Mouse (Mus musculus) erythroid progenitor cell, adult 5-6 weeks (primary cell): ENCODE measurements around the gene Hspb6. TPM values are rescaled to one million over a fixed set of nuclear protein-coding genes. Genes with fewer than 3 reads are reported as not detected.

Experiments
- ATAC-seq: replicated peaks from 2 replicates; pipeline ENCODE4 v1.8.0; 2016; ENCODE audit warnings: moderate number of reproducible peaks, mild to moderate bottlenecking, moderate TSS enrichment, inconsistent platforms; ENCODE audit not compliant: poor library complexity, low FRiP score, severe bottlenecking
- total RNA-seq, 2 experiments: library from RNA; stranded (forward) in 1 of 2; stranded (reverse) in 1 of 2; fragments of 150-400 nt in 1 of 2; fragments of 186-747, 209-891 nt in 1 of 2; gene quantifications; 2 replicates each; pipeline versions ENCODE4 v1.2.3 to v1.2.4; 2015 to 2017; ENCODE audit warnings: low replicate concordance in 2 of 2

The Hspb6 gene
- total RNA-seq (2015; ENCODE audit: low replicate concordance) (62.7 and 79.2 TPM in 2 replicates), total RNA-seq (2017; ENCODE audit: low replicate concordance) (19.0 and 21.8 TPM in 2 replicates)

- ATAC-seq, result peak; percentile 87
These were observed at the start of gene Hspb6, which contains the start of gene Proser3 for GRCm38 (mm10) chr7:30552102-30553020. Gene Hspb6, plus strand, starts transcription at chr7:30552178. Gene Proser3, minus strand, starts transcription at chr7:30552299.

GRCm38 (mm10) chr7:30508061-30508460 is 43.9 kb upstream of the Hspb6 start:
- ATAC-seq, result no peak

- ATAC-seq, result no peak
These were observed 36.8 kb upstream of the Hspb6 start for GRCm38 (mm10) chr7:30515003-30515760.

GRCm38 (mm10) chr7:30518325-30518724 is 33.7 kb upstream of the Hspb6 start:
- no peak for ATAC-seq

- ATAC-seq, result no peak
These were observed 31.6 kb upstream of the Hspb6 start for GRCm38 (mm10) chr7:30520396-30520795.

- ATAC-seq, result no peak
These were observed 31.1 kb upstream of the Hspb6 start for GRCm38 (mm10) chr7:30520856-30521255.

GRCm38 (mm10) chr7:30522871-30523270 is 29.1 kb upstream of the Hspb6 start:
- no peak for ATAC-seq

- ATAC-seq, result no peak
These were observed 27.5 kb upstream of the Hspb6 start for GRCm38 (mm10) chr7:30524487-30524886.

GRCm38 (mm10) chr7:30525954-30526353 is 26.0 kb upstream of the Hspb6 start:
- ATAC-seq, result no peak

GRCm38 (mm10) chr7:30526399-30526798 is 25.6 kb upstream of the Hspb6 start:
- ATAC-seq, result no peak

GRCm38 (mm10) chr7:30526981-30527380 is 25.0 kb upstream of the Hspb6 start:
- no peak for ATAC-seq

- no peak for ATAC-seq
These were observed 20.6 kb upstream of the Hspb6 start for GRCm38 (mm10) chr7:30531291-30531815.

GRCm38 (mm10) chr7:30532931-30533330 is 19.0 kb upstream of the Hspb6 start:
- no peak for ATAC-seq

- no peak for ATAC-seq
These were observed 17.9 kb upstream of the Hspb6 start for GRCm38 (mm10) chr7:30533941-30534632.

GRCm38 (mm10) chr7:30534633-30535577 is 17.1 kb upstream of the Hspb6 start, which contains the start of gene Arhgap33:
Gene Arhgap33, minus strand, starts transcription at chr7:30535060.
- ATAC-seq, result peak; percentile 88

GRCm38 (mm10) chr7:30540572-30540971 is 11.4 kb upstream of the Hspb6 start:
- no peak for ATAC-seq

- no peak for ATAC-seq
These were observed 7.7 kb upstream of the Hspb6 start for GRCm38 (mm10) chr7:30544327-30544726.

GRCm38 (mm10) chr7:30549880-30550279 is 2.1 kb upstream of the Hspb6 start:
- ATAC-seq, result no peak

GRCm38 (mm10) chr7:30550603-30551002 is 1.4 kb upstream of the Hspb6 start:
- no peak for ATAC-seq
